Mouse (Mus musculus) kidney, adult 11 months (tissue): ENCODE results near the gene Tbc1d14.

ENCODE experiments used
- DNase-seq: peaks from one replicate; pipeline ENCODE4 v3.0.0; 2022

The Tbc1d14 gene

GRCm38 (mm10) chr5:36593176-36593575 is at the start of gene Tbc1d14:
Gene Tbc1d14 (minus strand): TSS chr5:36593276.
- DNase-seq: peak; percentile 16

GRCm38 (mm10) chr5:36625612-36626011 is 32.5 kb upstream of the Tbc1d14 start:
- DNase-seq: no peak

GRCm38 (mm10) chr5:36623670-36624069 is 30.6 kb upstream of the Tbc1d14 start:
- DNase-seq: no peak

- DNase-seq: no peak
These were observed 28.0 kb upstream of the Tbc1d14 start for GRCm38 (mm10) chr5:36621058-36621449.

- no peak for DNase-seq
These were observed 27.5 kb upstream of the Tbc1d14 start for GRCm38 (mm10) chr5:36620409-36621057.

GRCm38 (mm10) chr5:36618890-36619289 is 25.8 kb upstream of the Tbc1d14 start:
- DNase-seq: no peak

GRCm38 (mm10) chr5:36618356-36618755 is 25.3 kb upstream of the Tbc1d14 start:
- no peak for DNase-seq

- DNase-seq: no peak
These were observed 21.0 kb upstream of the Tbc1d14 start for GRCm38 (mm10) chr5:36614124-36614523.

GRCm38 (mm10) chr5:36608939-36609499 is 15.9 kb upstream of the Tbc1d14 start:
- no peak for DNase-seq

GRCm38 (mm10) chr5:36603031-36603430 is 10.0 kb upstream of the Tbc1d14 start:
- DNase-seq: no peak

- no peak for DNase-seq
These were observed 9.0 kb upstream of the Tbc1d14 start for GRCm38 (mm10) chr5:36602028-36602427.

- no peak for DNase-seq
These were observed 8.4 kb upstream of the Tbc1d14 start for GRCm38 (mm10) chr5:36601492-36601891.

GRCm38 (mm10) chr5:36598883-36599282 is 5.8 kb upstream of the Tbc1d14 start:
- no peak for DNase-seq

- DNase-seq: peak; percentile 38
These were observed 4.6 kb upstream of the Tbc1d14 start for GRCm38 (mm10) chr5:36597653-36598052.

GRCm38 (mm10) chr5:36596225-36596624 is 3.1 kb upstream of the Tbc1d14 start:
- no peak for DNase-seq

GRCm38 (mm10) chr5:36595115-36595514 is 2.0 kb upstream of the Tbc1d14 start:
- DNase-seq: no peak

GRCm38 (mm10) chr5:36594344-36594743 is 1.3 kb upstream of the Tbc1d14 start:
- no peak for DNase-seq

GRCm38 (mm10) chr5:36590499-36590920 is 2.6 kb downstream of the Tbc1d14 start:
- DNase-seq: no peak

GRCm38 (mm10) chr5:36584299-36584698 is 8.8 kb downstream of the Tbc1d14 start:
- DNase-seq: no peak

- DNase-seq: peak; percentile 100
These were observed 11.0 kb downstream of the Tbc1d14 start for GRCm38 (mm10) chr5:36581924-36582642.

GRCm38 (mm10) chr5:36581259-36581923 is 11.7 kb downstream of the Tbc1d14 start:
- no peak for DNase-seq

- no peak for DNase-seq
These were observed 13.1 kb downstream of the Tbc1d14 start for GRCm38 (mm10) chr5:36579967-36580366.

- DNase-seq: no peak
These were observed 14.1 kb downstream of the Tbc1d14 start for GRCm38 (mm10) chr5:36578982-36579381.

GRCm38 (mm10) chr5:36576457-36576856 is 16.6 kb downstream of the Tbc1d14 start:
- no peak for DNase-seq
